Mouse (Mus musculus) lung, postnatal 14 days (tissue): Measurements from ENCODE around the gene Spp2.
"Not testable (repeated sequence)": the region's sequence is repeated elsewhere in the genome, so short reads cannot be mapped to it uniquely, and the experiment has no call there.

ENCODE experiments used
- DNase-seq: peaks from one replicate; pipeline ENCODE4 v3.0.0; 2021

Spp2 gene

DNA sequence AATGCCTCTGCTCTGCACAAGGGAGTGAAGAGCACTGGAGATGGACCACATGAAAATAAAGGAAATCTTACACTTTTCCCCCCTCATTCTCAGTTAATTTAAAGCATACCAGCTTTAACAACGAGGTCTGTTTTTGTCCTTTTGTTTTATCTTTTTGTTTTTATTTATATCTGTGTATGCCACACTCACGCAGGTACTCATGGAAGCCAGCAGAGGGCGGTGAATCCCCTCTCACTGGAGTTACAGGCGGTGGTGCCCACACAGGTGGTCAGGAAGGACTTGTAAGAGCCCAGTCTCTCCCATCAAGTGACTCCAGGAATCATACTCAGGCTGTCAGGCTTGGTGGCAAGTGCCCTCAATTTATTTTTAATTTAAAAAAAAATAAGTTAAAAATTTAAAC, 27.3 kb downstream of the Spp2 start:
- DNase-seq: no peak

DNA sequence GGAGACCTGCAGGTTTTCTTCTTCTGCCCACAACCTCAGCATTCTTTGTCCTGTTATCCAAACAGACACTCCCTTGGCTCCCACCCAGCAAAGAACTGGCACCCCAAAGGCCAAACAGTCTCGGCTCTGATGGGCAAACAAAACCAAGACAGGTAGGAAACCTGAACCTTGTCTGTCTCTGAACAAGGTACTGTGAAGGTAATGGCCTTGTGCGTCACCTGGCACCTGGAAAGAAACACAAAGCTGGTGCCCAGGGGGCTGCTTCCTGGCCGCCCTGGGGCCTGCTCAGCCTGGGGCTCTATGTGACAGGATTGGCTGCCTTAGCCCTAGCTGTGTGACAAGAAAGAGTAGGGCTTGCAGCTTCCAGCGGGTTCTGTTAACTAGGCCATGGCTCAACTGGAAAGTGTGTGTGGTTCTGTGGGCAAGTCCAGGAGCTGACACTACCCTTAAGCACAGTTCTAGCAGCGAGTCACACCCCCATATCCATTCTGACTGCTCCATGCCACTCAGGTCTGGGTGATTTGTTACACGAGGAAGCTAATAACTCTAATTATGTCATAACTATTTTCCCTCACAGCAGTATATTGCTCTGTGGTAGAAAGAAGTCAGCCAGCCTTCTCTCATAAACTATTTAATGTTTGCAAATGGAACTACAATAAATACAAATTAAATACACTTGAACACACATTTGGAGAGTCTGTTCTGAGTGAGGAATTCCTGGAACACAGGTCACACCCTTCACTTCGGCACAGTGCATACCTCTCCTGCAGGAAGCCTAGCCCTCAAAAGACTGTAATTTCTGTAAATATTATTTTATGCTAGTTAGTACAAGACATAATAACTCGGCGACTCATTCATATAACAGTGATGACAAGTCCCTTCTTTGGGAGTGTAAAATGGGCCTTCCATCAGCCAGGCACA, 30.7 kb downstream of the Spp2 start:
- peak; percentile 72 for DNase-seq

DNA sequence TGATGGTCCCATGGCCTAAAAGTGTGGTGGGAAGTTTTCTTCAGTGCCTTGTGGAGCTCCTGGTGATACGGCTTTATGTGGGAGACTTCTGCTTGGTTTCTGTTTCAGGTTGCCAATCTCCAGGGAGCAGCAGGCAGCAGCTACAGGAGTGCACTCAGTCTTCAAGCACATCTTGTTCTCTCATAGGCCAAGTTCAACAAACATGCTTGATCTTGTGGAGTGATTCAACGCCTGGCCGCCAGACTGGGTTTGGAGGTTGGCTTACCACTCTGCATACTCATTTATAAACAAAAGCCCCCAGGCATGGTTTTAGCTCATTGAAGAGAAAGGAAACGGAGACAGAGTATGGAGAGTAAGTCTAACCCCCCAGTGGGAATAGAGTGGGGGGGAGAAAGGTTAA, 36.6 kb downstream of the Spp2 start:
- no peak for DNase-seq

DNA sequence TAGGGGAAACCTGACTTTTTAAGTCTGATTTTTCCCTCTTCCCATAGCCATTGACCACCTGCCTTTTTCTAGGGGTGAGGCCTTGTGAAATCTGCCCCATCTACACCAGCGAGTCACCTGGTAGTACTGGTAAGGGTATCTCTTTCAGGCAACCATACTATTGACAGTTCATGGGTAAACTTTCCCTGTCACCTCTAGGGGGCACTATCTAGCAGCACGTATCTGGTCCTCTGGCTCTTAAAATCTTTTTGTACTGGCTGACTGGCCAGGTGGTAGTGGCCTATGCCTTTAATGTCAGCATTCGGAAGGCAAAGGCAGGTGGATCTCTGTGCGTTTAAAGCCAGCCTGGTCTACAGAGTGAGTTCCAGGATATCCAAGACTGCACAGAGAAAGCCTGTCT, 38.6 kb downstream of the Spp2 start:
- no peak for DNase-seq

DNA sequence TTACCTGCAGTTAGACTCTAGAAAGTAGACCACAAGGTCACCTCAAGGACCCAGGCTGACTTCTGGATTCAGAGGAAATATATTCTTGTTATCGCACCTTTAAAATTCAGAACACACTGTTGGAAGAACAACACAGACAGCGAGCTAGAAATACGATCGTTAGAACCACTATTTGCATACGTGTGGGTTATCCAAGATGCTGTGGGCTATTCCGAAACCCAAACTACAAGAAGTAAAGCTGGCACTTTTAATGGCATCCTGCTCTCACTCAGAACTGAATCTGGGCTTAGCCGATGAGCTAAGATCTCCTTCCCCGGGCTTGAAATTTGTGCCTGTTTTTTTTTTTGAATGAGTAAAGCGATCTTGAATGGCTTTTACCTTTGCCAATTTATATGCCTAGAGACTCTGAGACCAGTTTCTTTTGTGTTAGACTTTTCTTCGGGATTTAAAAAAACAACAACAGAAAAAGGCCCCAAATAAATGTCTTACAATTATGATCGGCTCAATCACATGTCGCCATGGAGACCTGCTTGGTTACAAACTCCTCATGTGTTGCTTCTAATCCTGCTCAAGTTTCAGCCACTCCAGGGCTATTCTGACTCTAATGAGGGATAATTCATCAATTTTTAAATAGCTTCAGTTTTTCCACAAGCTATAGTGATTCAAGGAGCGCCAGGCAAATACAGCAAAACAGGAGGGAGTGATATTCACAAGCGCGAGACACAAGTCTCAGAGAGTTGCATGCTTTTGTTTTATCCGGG, 39.7 kb downstream of the Spp2 start:
- no peak for DNase-seq

DNA sequence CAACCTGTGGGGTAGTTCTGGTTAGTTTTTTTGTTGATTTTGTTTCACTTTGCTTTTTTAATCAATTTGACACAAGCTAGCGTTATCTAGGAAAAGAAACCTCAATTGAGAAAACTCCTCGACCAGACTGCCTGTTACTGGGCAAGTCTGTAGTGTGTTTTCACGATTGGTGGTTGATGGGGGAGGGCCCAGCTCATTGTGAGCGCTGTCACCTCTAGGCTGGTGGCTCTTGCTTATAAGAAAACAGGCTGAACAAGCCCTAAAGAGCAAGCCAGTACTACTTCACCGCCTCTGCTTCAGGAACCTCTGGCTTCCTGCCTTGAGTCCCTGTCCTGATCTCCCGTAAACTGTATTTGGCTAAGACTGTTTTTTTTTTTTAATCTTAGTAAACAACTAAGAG, 40.7 kb downstream of the Spp2 start:
- no peak for DNase-seq

DNA sequence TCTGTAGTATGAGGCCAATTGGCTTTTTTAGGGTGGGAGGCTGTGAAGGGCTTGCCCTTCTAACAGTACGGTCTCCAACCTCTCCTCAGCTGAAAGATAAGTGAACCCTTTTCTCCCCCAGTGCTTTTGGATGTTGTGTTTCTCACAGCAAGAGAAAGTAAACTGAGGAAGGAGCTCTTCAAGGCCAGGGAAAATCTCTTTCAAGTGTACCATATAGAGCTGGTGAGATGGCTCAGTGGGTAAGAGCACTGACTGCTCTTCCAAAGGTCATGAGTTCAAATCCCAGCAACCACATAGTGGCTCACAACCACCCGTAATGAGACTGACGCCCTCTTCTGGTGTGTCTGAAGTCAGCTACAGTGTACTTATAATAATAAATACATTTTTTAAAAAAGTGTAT, 41.3 kb downstream of the Spp2 start:
- DNase-seq: not testable (repeated sequence)

DNA sequence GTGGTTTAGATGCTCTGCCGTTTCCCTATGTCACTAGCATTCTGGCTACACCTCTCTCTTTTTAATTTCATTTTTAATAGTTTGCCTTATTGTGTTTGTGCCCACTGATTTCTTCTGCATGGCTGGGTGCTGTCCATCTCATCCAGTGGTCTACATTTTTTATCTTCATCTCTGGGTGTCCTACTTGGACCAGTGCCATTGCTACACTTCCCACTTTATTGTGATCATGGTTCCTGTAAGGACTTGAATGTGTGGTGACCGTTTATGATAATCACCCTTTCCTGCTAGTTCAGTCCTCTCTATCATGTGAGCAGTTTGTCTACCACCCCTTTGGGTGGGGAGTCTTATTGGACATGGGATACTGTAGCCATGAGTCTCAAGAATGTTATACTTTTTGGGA, 43.0 kb downstream of the Spp2 start:
- no peak for DNase-seq

DNA sequence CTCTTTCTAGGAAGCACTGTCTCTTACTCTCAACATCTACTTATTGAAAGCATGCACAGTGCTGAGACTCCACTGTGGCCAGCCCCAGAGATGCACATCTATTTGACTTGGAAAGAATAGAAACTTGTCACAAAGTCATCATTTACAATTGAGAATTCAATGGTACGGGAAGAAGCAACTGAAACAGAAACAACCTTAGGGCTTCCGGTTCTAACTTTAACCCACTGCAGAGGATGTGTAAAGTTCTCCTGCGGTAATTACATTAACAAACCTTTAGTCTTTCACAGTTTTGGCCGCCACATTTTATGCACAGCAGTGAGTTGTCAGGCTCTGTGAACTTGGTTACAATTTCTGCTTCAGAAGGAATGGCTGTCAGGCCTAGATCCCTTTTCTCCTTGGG, 43.9 kb downstream of the Spp2 start:
- no peak for DNase-seq

DNA sequence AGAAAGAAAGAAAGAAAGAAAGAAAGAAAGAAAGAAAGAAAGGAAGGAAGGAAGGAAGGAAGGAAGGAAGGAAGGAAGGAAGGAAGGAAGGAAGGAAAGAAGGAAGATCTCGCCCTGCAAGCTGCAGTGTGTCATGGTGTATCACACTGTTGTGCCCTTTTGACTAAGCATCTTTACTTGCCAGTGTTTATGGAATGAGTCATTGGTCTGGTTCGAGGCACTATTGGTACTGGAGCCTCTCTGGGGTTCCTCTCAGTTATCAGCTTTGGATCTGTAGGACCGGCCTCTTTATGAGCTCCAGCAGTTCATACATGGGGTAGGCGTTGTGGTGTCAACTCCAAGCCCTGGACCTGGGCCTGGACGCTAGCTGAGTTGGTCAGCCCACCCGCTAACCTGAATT, 45.4 kb downstream of the Spp2 start:
- DNase-seq: no peak

DNA sequence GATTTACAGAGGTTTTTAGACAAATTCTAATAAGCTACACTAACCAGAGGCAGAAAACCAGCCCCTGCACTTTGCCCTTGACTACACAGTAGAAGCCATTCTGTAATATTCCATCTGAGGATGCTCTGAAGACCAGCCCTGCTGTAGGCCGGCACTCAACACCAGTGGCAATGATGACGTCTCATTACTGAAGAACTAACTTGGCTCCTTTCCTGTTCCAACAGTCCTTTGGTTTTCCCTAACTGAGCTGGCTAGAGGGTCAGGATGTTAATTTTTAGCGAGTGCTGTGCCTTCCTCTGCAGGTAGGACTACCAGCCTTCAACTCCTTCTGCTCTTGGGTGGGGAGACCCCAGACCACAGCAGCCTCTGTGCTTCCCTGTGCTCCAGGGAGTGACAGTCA, 47.9 kb downstream of the Spp2 start:
- DNase-seq: no peak

DNA sequence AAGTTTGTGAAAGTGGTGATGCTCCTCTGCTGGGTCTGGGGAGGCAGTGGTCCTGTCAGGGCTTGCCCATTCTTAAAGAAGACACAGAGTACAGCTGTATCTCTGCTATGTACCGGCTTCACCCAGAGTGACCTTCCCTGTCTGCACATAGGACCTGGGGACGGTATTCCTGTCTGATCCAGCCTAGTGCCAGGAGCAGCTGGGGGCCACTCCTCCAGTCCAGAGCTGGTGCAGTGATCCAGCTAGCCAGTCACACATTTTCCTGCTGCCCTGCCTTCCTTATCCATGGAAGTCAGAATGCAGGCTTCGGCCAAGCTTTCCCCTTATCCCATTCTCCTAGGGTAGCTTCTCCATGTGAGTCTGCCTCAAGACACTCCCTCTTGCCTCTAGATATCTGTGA, 49.0 kb downstream of the Spp2 start:
- DNase-seq: no peak

DNA sequence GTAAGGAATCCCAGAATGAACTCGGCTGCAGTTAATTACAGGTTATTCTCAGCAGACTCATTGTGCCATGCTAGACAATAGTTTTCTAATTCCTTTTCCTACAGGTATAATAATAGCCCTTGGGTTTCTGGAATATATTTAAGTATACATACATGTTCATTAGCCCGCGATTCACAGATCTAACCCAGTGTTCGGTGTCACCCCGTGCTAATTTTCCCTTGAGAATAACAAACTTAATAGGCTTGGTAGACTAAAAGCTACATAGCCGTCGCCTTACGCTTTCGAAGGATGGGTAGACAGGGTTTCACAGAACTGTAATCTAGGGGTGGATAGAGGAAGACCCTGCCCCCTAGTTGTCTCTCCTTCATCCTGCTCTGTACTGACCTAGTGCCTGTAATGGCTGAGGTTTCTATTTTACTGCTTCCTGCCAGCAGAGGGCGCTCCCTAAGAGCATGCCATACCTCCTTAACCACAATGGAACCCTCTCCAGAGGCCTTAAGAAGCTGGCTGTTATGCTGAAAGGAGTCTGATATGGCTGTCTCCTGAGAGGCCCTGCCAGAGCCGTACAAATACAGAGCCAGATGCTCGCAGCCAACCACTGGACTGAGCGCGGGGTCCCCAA, 49.8 kb downstream of the Spp2 start:
- peak; percentile 86 for DNase-seq

DNA sequence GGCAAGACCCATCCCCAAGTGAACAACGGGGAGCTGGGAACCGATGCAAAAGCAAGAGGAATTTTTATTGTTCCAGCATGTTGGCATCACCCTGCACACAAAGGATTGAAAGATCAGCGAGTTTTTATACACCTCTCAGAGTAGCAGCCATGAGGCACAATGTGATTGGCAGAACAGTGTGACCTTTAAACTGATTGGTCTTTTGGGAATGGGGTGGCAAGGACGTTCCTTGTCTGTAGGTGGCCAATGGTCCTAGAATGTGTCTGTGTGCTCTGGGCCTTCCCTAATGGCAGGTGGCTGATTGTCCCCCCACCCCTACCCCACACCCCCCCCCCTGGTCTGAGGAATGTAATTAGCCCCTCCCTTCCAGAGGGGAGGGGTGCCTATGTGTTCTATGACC, 52.4 kb downstream of the Spp2 start:
- DNase-seq: no peak

DNA sequence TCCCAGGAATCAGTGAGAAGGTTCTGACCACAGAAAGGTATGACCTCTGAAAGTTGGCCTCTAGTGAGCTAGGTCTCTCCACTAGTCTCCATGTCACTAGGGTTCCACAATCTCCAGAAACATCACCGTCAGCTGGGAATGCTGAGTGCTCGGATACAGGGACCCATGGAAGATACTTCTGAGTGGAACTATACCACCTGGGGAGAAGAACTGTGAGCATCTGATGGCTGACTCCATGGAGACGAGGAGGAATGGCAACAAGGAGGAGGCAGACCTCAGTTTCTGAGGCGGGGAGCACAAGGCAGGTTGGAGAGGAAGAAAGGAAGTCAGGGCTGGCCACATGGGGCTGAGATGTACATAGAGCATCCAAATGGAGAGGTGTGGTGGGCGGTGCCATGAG, 52.9 kb downstream of the Spp2 start:
- no peak for DNase-seq

DNA sequence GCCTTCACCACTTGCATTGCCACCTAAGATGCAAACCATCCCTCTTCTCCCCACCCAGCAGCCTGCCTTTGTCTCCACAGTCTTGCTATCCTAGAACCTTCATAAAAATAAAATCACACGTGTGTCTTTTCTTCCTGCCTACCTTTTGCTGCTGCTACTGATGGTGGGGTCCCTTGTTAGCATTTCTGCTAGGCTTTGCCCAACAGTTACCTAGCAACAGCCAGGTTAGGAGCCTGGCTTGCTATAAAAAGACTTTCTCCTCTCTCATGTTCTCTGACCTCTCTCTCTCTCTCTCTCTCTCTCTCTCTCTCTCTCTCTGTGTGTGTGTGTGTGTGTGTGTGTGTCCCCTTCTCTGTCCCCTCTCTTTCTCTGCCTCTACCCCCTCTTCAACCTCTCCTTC, 54.3 kb downstream of the Spp2 start:
- DNase-seq: no peak

DNA sequence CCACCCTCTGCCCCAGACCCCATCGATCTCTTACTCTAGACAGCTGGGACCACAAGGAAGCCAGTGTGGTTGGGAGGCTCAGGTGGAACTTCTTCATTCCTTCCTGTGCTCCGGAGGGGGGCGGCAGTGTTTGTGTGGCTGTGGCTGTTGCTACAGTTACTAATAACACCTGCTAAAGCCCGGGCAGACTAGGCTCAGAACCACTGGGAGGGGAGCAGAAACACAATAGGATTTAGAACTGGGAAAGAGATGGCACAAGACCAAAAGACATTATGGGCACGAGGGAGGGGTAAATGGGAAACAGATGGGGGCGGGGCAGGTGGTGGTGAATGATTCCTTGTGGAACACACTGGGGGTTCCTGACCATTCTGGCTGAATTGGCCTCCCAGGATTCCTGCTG, 55.7 kb downstream of the Spp2 start:
- no peak for DNase-seq

DNA sequence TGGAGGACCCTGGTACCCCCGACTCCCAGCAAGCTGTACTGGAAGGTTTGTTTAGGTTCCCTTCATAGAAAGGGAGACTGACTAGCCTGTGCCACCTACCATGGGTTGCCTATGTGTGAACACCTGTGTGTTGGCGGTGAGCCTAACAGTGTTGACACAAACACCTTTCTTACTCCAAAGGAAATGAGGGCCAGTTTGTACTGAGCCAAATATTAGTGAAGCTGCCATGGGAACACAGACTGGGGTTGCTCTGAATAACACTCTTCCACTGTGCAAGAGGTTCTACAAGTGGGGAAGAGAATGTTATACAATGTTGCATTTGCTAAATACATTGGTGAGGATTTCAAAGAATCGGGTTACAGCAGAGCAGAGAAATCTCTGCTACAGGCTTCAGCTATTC, 56.5 kb downstream of the Spp2 start:
- DNase-seq: peak; percentile 32

DNA sequence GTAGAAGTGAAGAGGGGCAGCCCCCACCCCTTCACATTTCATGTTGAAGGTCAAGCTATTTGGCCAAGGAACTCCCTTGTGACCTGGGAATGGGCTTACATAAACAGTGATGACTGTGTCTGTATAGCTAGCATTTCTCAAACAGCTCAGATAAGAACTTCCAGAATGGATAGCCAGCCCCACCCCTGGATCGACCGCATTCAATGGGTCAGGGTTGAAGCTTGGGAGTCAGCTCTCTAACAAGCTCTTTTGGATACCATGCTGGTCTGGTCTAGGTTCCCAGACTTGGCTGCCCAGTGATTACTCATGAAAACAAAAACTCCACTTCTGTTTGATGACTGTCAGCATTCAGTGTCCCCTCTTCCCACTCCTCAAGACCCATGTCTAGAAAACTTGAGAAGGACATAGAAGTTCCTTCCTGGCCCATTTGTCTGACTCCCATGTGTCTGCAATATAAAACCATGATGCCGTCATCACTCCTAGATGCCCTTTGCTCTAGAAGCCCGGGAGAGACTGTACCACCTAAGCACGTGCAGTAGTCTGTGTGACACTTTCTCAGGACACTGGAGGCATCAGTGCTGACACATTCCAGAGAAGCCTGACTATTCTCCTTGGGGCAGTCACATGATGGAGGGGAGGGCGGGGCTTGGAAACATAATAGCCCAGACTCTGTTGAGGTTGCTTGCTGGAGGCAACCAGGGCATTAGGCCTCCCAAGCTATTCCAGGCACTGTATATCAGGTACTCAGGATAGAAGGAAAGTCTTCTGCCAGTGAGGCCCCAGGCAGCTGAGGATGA, 57.5 kb downstream of the Spp2 start:
- no peak for DNase-seq

DNA sequence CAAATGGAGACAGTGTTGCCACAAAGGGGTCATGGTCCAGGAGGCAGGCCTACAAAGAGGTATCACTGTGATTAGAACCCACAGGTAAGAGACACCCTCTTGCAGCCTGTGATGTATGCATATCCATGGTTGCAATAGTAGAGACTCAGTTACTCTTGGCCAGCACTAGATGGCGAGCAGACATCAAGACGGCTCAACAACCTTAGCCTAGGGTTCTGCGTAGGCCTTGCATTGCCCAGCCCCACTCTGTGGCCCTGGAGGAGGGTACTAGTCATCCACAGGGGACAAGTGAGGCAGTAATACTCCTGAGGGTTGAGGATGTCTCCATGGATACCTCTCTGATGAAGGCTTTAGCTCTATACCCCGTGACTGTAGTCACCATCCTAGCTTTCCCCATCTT, 59.0 kb downstream of the Spp2 start:
- DNase-seq: peak; percentile 24

DNA sequence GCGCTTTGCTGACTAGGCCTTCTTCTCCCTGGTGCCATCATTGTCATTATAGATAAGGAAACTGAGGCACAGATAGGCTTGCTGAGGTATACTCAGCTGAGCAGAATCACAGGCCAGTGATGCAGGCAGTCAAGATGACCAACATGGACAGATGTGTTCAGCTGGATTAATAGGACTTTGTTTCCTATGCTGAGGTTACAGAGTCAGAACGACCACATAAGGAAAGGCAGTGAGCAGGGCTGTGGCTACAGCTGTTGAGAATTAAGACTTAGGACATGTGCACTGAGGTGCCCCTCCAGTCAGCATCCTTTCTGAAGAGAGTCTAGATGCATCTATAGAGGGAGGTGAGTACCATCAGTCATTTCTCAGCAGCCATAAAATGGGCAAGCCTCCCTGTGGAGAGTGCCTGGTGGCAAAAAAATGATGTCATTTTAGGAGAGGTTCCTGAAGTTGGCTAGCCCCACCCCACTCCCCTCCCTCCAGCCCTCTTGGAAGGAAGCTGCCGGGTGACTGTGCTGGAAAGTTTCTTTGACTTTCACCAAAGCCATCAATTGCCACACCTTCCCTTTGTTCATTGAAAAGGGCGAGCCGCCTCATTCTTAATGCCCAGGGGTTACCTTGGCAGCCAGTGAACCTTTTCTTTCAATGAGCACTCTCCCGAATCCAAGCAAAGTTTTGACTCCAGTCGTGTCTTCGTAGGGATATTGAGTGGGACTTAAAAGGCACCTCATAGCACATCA, 59.7 kb downstream of the Spp2 start:
- DNase-seq: no peak

DNA sequence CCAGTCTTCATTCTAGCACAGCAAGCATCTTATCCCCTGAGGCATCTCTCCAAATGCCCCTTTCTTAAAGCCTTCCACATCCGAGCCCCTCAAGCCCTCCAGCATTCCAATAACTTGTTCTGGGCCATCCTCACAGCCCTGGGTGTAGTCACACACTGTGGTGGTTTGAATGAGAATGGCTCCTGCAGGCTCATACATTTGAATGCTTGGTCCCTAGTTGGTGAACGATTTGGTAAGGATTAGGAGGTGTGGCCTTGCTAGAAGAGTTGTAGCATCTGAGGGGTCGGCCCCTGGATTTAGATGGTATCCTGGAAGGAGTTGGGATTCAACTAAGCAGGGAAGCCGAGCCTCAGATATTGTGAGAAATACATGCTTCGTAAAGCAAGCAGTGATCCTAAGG, 61.1 kb downstream of the Spp2 start:
- DNase-seq: no peak
